Mouse (Mus musculus) neural tube, embryonic 14.5 days (tissue): ENCODE measurements at regions not wholly inside any gene's neighbourhood (a gene's known extent, or its start where the extent isn't known, plus 50 kb on each side); places are given as distances from the start of the nearest gene placed in this dataset.

ENCODE experiments used
- ATAC-seq: fragments of 200-750 bp; cut with Nextera tagmentation; 2 replicates; pipeline ENCODE4 v1.8.0; 2017; ENCODE audit warnings: low read depth, mild to moderate bottlenecking, moderate TSS enrichment, moderate library complexity
- H3K27ac ChIP-seq: fragments of 300-500 bp; sonication (generic); 2 replicates; pipeline ENCODE4 v1.5.1; 2014; ENCODE audit warnings: low read depth, mild to moderate bottlenecking, control low read depth, low read length, moderate library complexity, mixed read lengths
- H3K27me3 ChIP-seq: fragments of 300-500 bp; sonication (generic); 2 replicates; pipeline ENCODE4 v1.6.1; 2014; ENCODE audit warnings: low read length; ENCODE audit not compliant: control insufficient read depth, insufficient read depth
- H3K36me3 ChIP-seq: fragments of 300-500 bp; sonication (generic); 2 replicates; pipeline ENCODE4 v1.6.1; 2014; ENCODE audit warnings: low read length, mixed read lengths; ENCODE audit not compliant: control insufficient read depth, insufficient read depth
- H3K4me1 ChIP-seq: fragments of 300-500 bp; sonication (generic); 2 replicates; pipeline ENCODE4 v1.6.1; 2014; ENCODE audit warnings: low read length; ENCODE audit not compliant: control insufficient read depth, insufficient read depth
- H3K4me2 ChIP-seq: fragments of 300-500 bp; sonication (generic); 2 replicates; pipeline ENCODE4 v1.6.1; 2014; ENCODE audit warnings: mild to moderate bottlenecking, low read depth, low read length, control low read depth
- H3K4me3 ChIP-seq: fragments of 300-500 bp; sonication (generic); 2 replicates; pipeline ENCODE4 v1.5.1; 2014; ENCODE audit warnings: low read depth, low read length, control low read depth, mixed read lengths
- H3K9ac ChIP-seq: fragments of 300-500 bp; sonication (generic); replicated peaks from 2 replicates; pipeline ENCODE4 v1.6.1; 2014; ENCODE audit warnings: low read depth, mild to moderate bottlenecking, control low read depth, low read length, mixed read lengths
- H3K9me3 ChIP-seq: fragments of 300-500 bp; sonication (generic); 2 replicates; pipeline ENCODE4 v1.6.1; 2016; ENCODE audit warnings: low read length; ENCODE audit not compliant: control insufficient read depth
- WGBS: fragments of 180-500 bp; shearing (Covaris S2); extraction: QIAGEN DNeasy Blood & Tissue Kit; methylation state at CpG from one replicate; pipeline ENCODE4 v1.1.7; 2014; 5-methylcytosine and 5-hydroxymethylcytosine counted together

- Histone ChIP-seq H3K27ac (no peak overlapping the region), H3K4me2 (no peak overlapping the region), H3K4me1 (no peaks in the 10 kb centered on the region), H3K4me3 (no peak overlapping the region), H3K36me3 (no peaks in the 10 kb centered on the region), H3K9ac (no peak overlapping the region), H3K9me3 (no peaks in the 10 kb centered on the region), H3K27me3 (no peaks in the 10 kb centered on the region)
- no peak for ATAC-seq
- WGBS = 51% methylated on average over 3 of the region's 3 CpGs
These were observed 160.9 kb upstream of the Serpine2 start for GRCm38 (mm10) chr1:80021866-80022265.

- Histone ChIP-seq H3K27me3 (no peaks in the 10 kb centered on the region), H3K27ac (no peak overlapping the region), H3K36me3 (no peaks in the 10 kb centered on the region), H3K4me1 (no peaks in the 10 kb centered on the region), H3K4me3 (no peak overlapping the region), H3K9ac (no peak overlapping the region), H3K9me3 (no peaks in the 10 kb centered on the region), H3K4me2 (no peak overlapping the region)
- 69% methylated on average over 11 of the region's 11 CpGs for WGBS
- ATAC-seq = no peak
These were observed 157.5 kb upstream of the Serpine2 start for GRCm38 (mm10) chr1:80018391-80019065.

- Histone ChIP-seq H3K4me1 (no peaks in the 10 kb centered on the region), H3K36me3 (no peaks in the 10 kb centered on the region), H3K4me2 (no peak overlapping the region), H3K4me3 (no peak overlapping the region), H3K27ac (no peak overlapping the region), H3K9ac (no peak overlapping the region), H3K9me3 (no peaks in the 10 kb centered on the region), H3K27me3 (no peaks in the 10 kb centered on the region)
- no peak for ATAC-seq
- 90% methylated on average over 5 of the region's 5 CpGs for WGBS
These were observed 154.5 kb upstream of the Serpine2 start for GRCm38 (mm10) chr1:80015474-80015873.

GRCm38 (mm10) chr1:80014586-80014985, 153.6 kb upstream of the Serpine2 start:
- Histone ChIP-seq H3K4me2 (no peak overlapping the region), H3K27ac (no peak overlapping the region), H3K4me1 (no peaks in the 10 kb centered on the region), H3K9me3 (no peaks in the 10 kb centered on the region), H3K9ac (no peak overlapping the region), H3K27me3 (no peaks in the 10 kb centered on the region), H3K36me3 (no peaks in the 10 kb centered on the region), H3K4me3 (no peak overlapping the region)
- WGBS = 83% methylated on average over 2 of the region's 2 CpGs
- ATAC-seq = no peak

GRCm38 (mm10) chr1:80010724-80011123, 149.7 kb upstream of the Serpine2 start:
- no peaks in the 10 kb centered on the region for H3K4me1 ChIP-seq
- H3K27ac ChIP-seq = no peak overlapping the region
- 55% methylated on average over 4 of the region's 4 CpGs for WGBS
- no peaks in the 10 kb centered on the region for H3K9me3 ChIP-seq
- no peak overlapping the region for H3K4me2 ChIP-seq
- no peaks in the 10 kb centered on the region for H3K27me3 ChIP-seq
- H3K36me3 ChIP-seq = no peaks in the 10 kb centered on the region
- H3K4me3 ChIP-seq = no peak overlapping the region
- no peak for ATAC-seq
- no peak overlapping the region for H3K9ac ChIP-seq

- Histone ChIP-seq H3K4me1 (no peaks in the 10 kb centered on the region), H3K4me3 (no peak overlapping the region), H3K27ac (no peak overlapping the region), H3K36me3 (no peaks in the 10 kb centered on the region), H3K4me2 (no peak overlapping the region), H3K27me3 (no peaks in the 10 kb centered on the region), H3K9ac (no peak overlapping the region), H3K9me3 (no peaks in the 10 kb centered on the region)
- ATAC-seq = no peak
- WGBS = 82% methylated on average over 11 of the region's 11 CpGs
These were observed 138.1 kb upstream of the Serpine2 start for GRCm38 (mm10) chr1:79999081-79999480.

GRCm38 (mm10) chr1:79997911-79998310, 136.9 kb upstream of the Serpine2 start:
- Histone ChIP-seq H3K4me1 (no peaks in the 10 kb centered on the region), H3K36me3 (no peaks in the 10 kb centered on the region), H3K27ac (no peak overlapping the region), H3K4me3 (no peak overlapping the region), H3K27me3 (no peaks in the 10 kb centered on the region), H3K9ac (no peak overlapping the region), H3K9me3 (no peaks in the 10 kb centered on the region), H3K4me2 (no peak overlapping the region)
- 89% methylated on average over 10 of the region's 10 CpGs for WGBS
- no peak for ATAC-seq

GRCm38 (mm10) chr1:79997456-79997855, 136.5 kb upstream of the Serpine2 start:
- H3K27me3 ChIP-seq = no peaks in the 10 kb centered on the region
- no peak overlapping the region for H3K27ac ChIP-seq
- no peaks in the 10 kb centered on the region for H3K36me3 ChIP-seq
- H3K4me1 ChIP-seq = no peaks in the 10 kb centered on the region
- no peak for ATAC-seq
- H3K4me3 ChIP-seq = no peak overlapping the region
- H3K9me3 ChIP-seq = no peaks in the 10 kb centered on the region
- no peak overlapping the region for H3K9ac ChIP-seq
- WGBS = 94% methylated on average over 6 of the region's 6 CpGs
- H3K4me2 ChIP-seq = no peak overlapping the region

- WGBS = 80% methylated on average over 3 of the region's 3 CpGs
- no peaks in the 10 kb centered on the region for H3K4me1 ChIP-seq
- no peak for ATAC-seq
- H3K27me3 ChIP-seq = no peaks in the 10 kb centered on the region
- no peaks in the 10 kb centered on the region for H3K36me3 ChIP-seq
- no peak overlapping the region for H3K9ac ChIP-seq
- no peak overlapping the region for H3K27ac ChIP-seq
- no peaks in the 10 kb centered on the region for H3K9me3 ChIP-seq
- H3K4me2 ChIP-seq = no peak overlapping the region
- H3K4me3 ChIP-seq = no peak overlapping the region
These were observed 123.7 kb upstream of the Serpine2 start for GRCm38 (mm10) chr1:79984721-79985120.
